ENCODE assay signal across 8 mouse cellular contexts in genomic region chr5:66069470-66070144, GRCm38 (mm10).
A peak's percentile ranks its signal among the peaks of the same experiment; 100 is the strongest.
DNase-seq lines count a peak whose midpoint lies in the region; ATAC-seq and TF ChIP-seq lines count a peak whose summit lies in the region.

No protein-coding gene starts in this region.

- 0 out of 2 replicates have a peak overlapping the region, but pooled peaks have one; percentile 30 for H3K9ac ChIP-seq in forebrain, embryonic 14.5 days (ENCODE audit: low read length)
- H3K9ac ChIP-seq in hindbrain, postnatal 0 days (replicated peaks; ENCODE audit: low read length), result peak overlapping the region; percentile 43
- H3K9ac ChIP-seq in liver, embryonic 13.5 days, result peak overlapping the region; percentile 36; the same call in 1 of the 2 replicates

- peak; percentile 75 for ATAC-seq in activated CD4-positive, CD25-positive, alpha-beta regulatory T cell, adult 4 months
- peak; percentile 60; the same call in 1 of the 2 replicates for ATAC-seq in forebrain, embryonic 14.5 days
- ATAC-seq in hindbrain, postnatal 0 days, result peak; percentile 74; the same call in 1 of the 2 replicates
- peak; percentile 59 for ATAC-seq in liver, embryonic 13.5 days (ENCODE audit: low read depth)

- H3K36me3 ChIP-seq in forebrain, embryonic 14.5 days (ENCODE audit: control insufficient read depth, insufficient read depth, low read length), result no peaks in the 10 kb centered on the region
- H3K36me3 ChIP-seq in hindbrain, postnatal 0 days (ENCODE audit: insufficient read depth, low read length), result no peaks in the 10 kb centered on the region
- no peaks in the 10 kb centered on the region for H3K36me3 ChIP-seq in liver, embryonic 13.5 days
- no peaks in the 10 kb centered on the region for H3K36me3 ChIP-seq in myocyte (ENCODE audit: control insufficient read depth, insufficient read depth)

- no peaks in the 10 kb centered on the region for H3K27me3 ChIP-seq in forebrain, embryonic 14.5 days (replicated peaks; ENCODE audit: control insufficient read depth, insufficient read depth, low read length)
- H3K27me3 ChIP-seq in hindbrain, postnatal 0 days (ENCODE audit: insufficient read depth, low read length), result no peaks in the 10 kb centered on the region
- H3K27me3 ChIP-seq in liver, embryonic 13.5 days, result no peaks in the 10 kb centered on the region
- H3K27me3 ChIP-seq in myocyte (ENCODE audit: control insufficient read depth, insufficient read depth, insufficient read length), result no peaks in the 10 kb centered on the region

- no peaks in the 10 kb centered on the region for H3K9me3 ChIP-seq in forebrain, embryonic 14.5 days (replicated peaks; ENCODE audit: control insufficient read depth, low read length)
- H3K9me3 ChIP-seq in hindbrain, postnatal 0 days (ENCODE audit: low read length), result no peaks in the 10 kb centered on the region
- no peaks in the 10 kb centered on the region for H3K9me3 ChIP-seq in liver, embryonic 13.5 days (replicated peaks)

- H3K79me2 ChIP-seq in myocyte (ENCODE audit: control insufficient read depth, insufficient read depth), result no peaks in the 10 kb centered on the region

- DNase-seq in CD4-positive, CD25-positive, alpha-beta regulatory T cell, adult 2 months (ENCODE audit: low read depth, low spot score), result peak; percentile 81
- peak; percentile 51 for DNase-seq in forebrain, embryonic 14.5 days (ENCODE audit: low spot score)
- DNase-seq in hindbrain, postnatal 0 days (ENCODE audit: low spot score), result peak; percentile 57
- no peak for DNase-seq in liver, embryonic 13.5 days
- DNase-seq in thymus, postnatal 10 days (ENCODE audit: low spot score in 2 of 2), result peak; percentile 39 to 58
- no peak for DNase-seq in left cerebral cortex, postnatal 4 days

- H3K27ac ChIP-seq in forebrain, embryonic 14.5 days (ENCODE audit: low read depth, low read length), result no peak overlapping the region
- no peak overlapping the region for H3K27ac ChIP-seq in hindbrain, postnatal 0 days
- no peak overlapping the region for H3K27ac ChIP-seq in liver, embryonic 13.5 days

- H3K4me1 ChIP-seq in forebrain, embryonic 14.5 days (ENCODE audit: control insufficient read depth, insufficient read depth, low read length), result no peaks in the 10 kb centered on the region; the same call in 1 of the 2 replicates
- H3K4me1 ChIP-seq in hindbrain, postnatal 0 days (ENCODE audit: insufficient read depth, low read length), result 0 out of 2 replicates have a peak, but pooled peaks cover 3% of the 10 kb centered on the region
- H3K4me1 ChIP-seq in liver, embryonic 13.5 days (replicated peaks), result peaks cover 27% of the 10 kb centered on the region

- WGBS in forebrain, embryonic 14.5 days, result 4% methylated on average over 27 of the region's 27 CpGs
- 3% methylated on average over 27 of the region's 27 CpGs for WGBS in hindbrain, postnatal 0 days
- WGBS in liver, embryonic 13.5 days (ENCODE audit: insufficient replicate concordance), result 7% methylated on average over 27 of the region's 27 CpGs

- no peak overlapping the region for H3ac ChIP-seq in myocyte (ENCODE audit: control insufficient read depth, insufficient read length)

- H3K4me3 ChIP-seq in forebrain, embryonic 14.5 days (ENCODE audit: low read depth, low read length), result peak overlapping the region; percentile 22
- H3K4me3 ChIP-seq in hindbrain, postnatal 0 days (ENCODE audit: low read length), result peak overlapping the region; percentile 40
- peak overlapping the region; percentile 48 for H3K4me3 ChIP-seq in liver, embryonic 13.5 days (replicated peaks)
- H3K4me3 ChIP-seq in myocyte, result no peak overlapping the region

- peak overlapping the region; percentile 60 for H3K4me2 ChIP-seq in forebrain, embryonic 14.5 days (ENCODE audit: low read length)
- peak overlapping the region; percentile 90 for H3K4me2 ChIP-seq in hindbrain, postnatal 0 days (ENCODE audit: low read depth, low read length)
- peak overlapping the region; percentile 66 for H3K4me2 ChIP-seq in liver, embryonic 13.5 days
- H3K4me2 ChIP-seq in myocyte (ENCODE audit: low read depth), result peak overlapping the region; percentile 81

- no peak for TF ChIP-seq CTCF in hindbrain, postnatal 0 days (IDR thresholded peaks at IDR 0.05; ENCODE audit: low read depth)

- TF ChIP-seq POLR2A in myocyte (IDR thresholded peaks at IDR 0.05; ENCODE audit: insufficient read length, low read depth), result no peak

- intact Hi-C loops in left cerebral cortex, postnatal 4 days (cut with DNase I), result no loop called here

TF ChIP-seq in myocyte, 11 proteins besides CTCF, POLR2A, EP300 and RAD21:
- TF ChIP-seq MYOD1 (IDR thresholded peaks at IDR 0.05; ENCODE audit: control insufficient read depth in 1 of 3, insufficient read length in 2 of 3, low read depth in 2 of 3) (peak in 2 of 3 experiments; percentile 66 to 89), MYOG (IDR thresholded peaks at IDR 0.05; ENCODE audit: control insufficient read depth in 1 of 3, insufficient read depth in 1 of 3, insufficient read length in 2 of 3, low read depth in 2 of 3) (peak in 2 of 3 experiments; percentile 54 to 68), SRF (IDR thresholded peaks at IDR 0.05; ENCODE audit: control insufficient read depth, insufficient read length, low read depth) (no peak)

Comparison
In these comparisons a context has a peak if more than half of its experiments do, and no peak if none do; other contexts are left out.
1. DNase-seq: peak in CD4-positive, CD25-positive, alpha-beta regulatory T cell, adult 2 months (single experiment), forebrain, embryonic 14.5 days (single experiment), hindbrain, postnatal 0 days (single experiment) and thymus, postnatal 10 days (2 of 2); none in liver, embryonic 13.5 days (single experiment) and left cerebral cortex, postnatal 4 days (single experiment).
2. Peak in every context shown above with its lines, with median percentiles within 50 percentile points of each other: ATAC-seq, H3K4me2 ChIP-seq and H3K9ac ChIP-seq.